Mouse (Mus musculus): ENCODE data around the gene Ormdl3. TPM values are rescaled to one million over a fixed set of nuclear protein-coding genes. Genes with fewer than 3 reads are reported as not detected.

Gene Ormdl3
- polyA plus RNA-seq, 1 experiment = 51.9 TPM

- Histone ChIP-seq H3K27ac (ENCODE audit: insufficient read depth, low read length) (no peak overlapping the region), H3K4me3 (ENCODE audit: insufficient read depth, low read length) (no peak overlapping the region), H3K4me1 (ENCODE audit: control insufficient read depth, insufficient read depth, low read length) (peaks cover 9% of the 10 kb centered on the region; the same call in 1 of the 2 replicates)
- TF ChIP-seq CTCF (IDR thresholded peaks at IDR 0.05; ENCODE audit: borderline replicate concordance, insufficient read depth, low read length) = no peak
- TF ChIP-seq POLR2A (IDR thresholded peaks at IDR 0.05; ENCODE audit: low read depth, low read length) = no peak
Measured at GRCm38 (mm10) chr11:98582030-98582388, 5.2 kb downstream of the Ormdl3 start.

GRCm38 (mm10) chr11:98581286-98582029, 5.7 kb downstream of the Ormdl3 start:
- Histone ChIP-seq H3K27ac (ENCODE audit: insufficient read depth, low read length) (no peak overlapping the region), H3K4me3 (ENCODE audit: insufficient read depth, low read length) (no peak overlapping the region), H3K4me1 (ENCODE audit: control insufficient read depth, insufficient read depth, low read length) (peaks cover 9% of the 10 kb centered on the region; the same call in 1 of the 2 replicates)
- TF ChIP-seq CTCF (IDR thresholded peaks at IDR 0.05; ENCODE audit: borderline replicate concordance, insufficient read depth, low read length) (no peak), POLR2A (IDR thresholded peaks at IDR 0.05; ENCODE audit: low read depth, low read length) (no peak)

GRCm38 (mm10) chr11:98580301-98581121, 6.7 kb downstream of the Ormdl3 start:
- TF ChIP-seq POLR2A (IDR thresholded peaks at IDR 0.05; ENCODE audit: low read depth, low read length) (no peak), CTCF (IDR thresholded peaks at IDR 0.05; ENCODE audit: borderline replicate concordance, insufficient read depth, low read length) (no peak)
- peaks cover 6% of the 10 kb centered on the region; the same call in 1 of the 2 replicates for H3K4me1 ChIP-seq (ENCODE audit: control insufficient read depth, insufficient read depth, low read length)
- no peak overlapping the region for H3K27ac ChIP-seq (ENCODE audit: insufficient read depth, low read length)
- H3K4me3 ChIP-seq (ENCODE audit: insufficient read depth, low read length) = no peak overlapping the region

GRCm38 (mm10) chr11:98577776-98578175, 9.4 kb downstream of the Ormdl3 start:
- Histone ChIP-seq H3K27ac (ENCODE audit: insufficient read depth, low read length) (no peak overlapping the region), H3K4me1 (ENCODE audit: control insufficient read depth, insufficient read depth, low read length) (no peaks in the 10 kb centered on the region), H3K4me3 (ENCODE audit: insufficient read depth, low read length) (no peak overlapping the region)
- TF ChIP-seq CTCF (IDR thresholded peaks at IDR 0.05; ENCODE audit: borderline replicate concordance, insufficient read depth, low read length) (no peak), POLR2A (IDR thresholded peaks at IDR 0.05; ENCODE audit: low read depth, low read length) (no peak)

- Histone ChIP-seq H3K4me3 (ENCODE audit: insufficient read depth, low read length) (no peak overlapping the region), H3K27ac (ENCODE audit: insufficient read depth, low read length) (no peak overlapping the region), H3K4me1 (ENCODE audit: control insufficient read depth, insufficient read depth, low read length) (no peaks in the 10 kb centered on the region)
- TF ChIP-seq CTCF (IDR thresholded peaks at IDR 0.05; ENCODE audit: borderline replicate concordance, insufficient read depth, low read length) (no peak), POLR2A (IDR thresholded peaks at IDR 0.05; ENCODE audit: low read depth, low read length) (no peak)
Measured at GRCm38 (mm10) chr11:98569461-98569860, 17.7 kb downstream of the Ormdl3 start.

- TF ChIP-seq POLR2A (IDR thresholded peaks at IDR 0.05; ENCODE audit: low read depth, low read length) (no peak), CTCF (IDR thresholded peaks at IDR 0.05; ENCODE audit: borderline replicate concordance, insufficient read depth, low read length) (no peak; the same call in 1 of the 2 replicates)
- H3K4me3 ChIP-seq (ENCODE audit: insufficient read depth, low read length) = no peak overlapping the region
- no peak overlapping the region for H3K27ac ChIP-seq (ENCODE audit: insufficient read depth, low read length)
- H3K4me1 ChIP-seq (ENCODE audit: control insufficient read depth, insufficient read depth, low read length) = no peaks in the 10 kb centered on the region
Measured at GRCm38 (mm10) chr11:98568326-98568725, 18.8 kb downstream of the Ormdl3 start.

- no peak overlapping the region for H3K4me3 ChIP-seq (ENCODE audit: insufficient read depth, low read length)
- no peaks in the 10 kb centered on the region for H3K4me1 ChIP-seq (ENCODE audit: control insufficient read depth, insufficient read depth, low read length)
- no peak for TF ChIP-seq POLR2A (IDR thresholded peaks at IDR 0.05; ENCODE audit: low read depth, low read length)
- no peak overlapping the region for H3K27ac ChIP-seq (ENCODE audit: insufficient read depth, low read length)
Measured at GRCm38 (mm10) chr11:98563921-98564414, 23.2 kb downstream of the Ormdl3 start.

GRCm38 (mm10) chr11:98563025-98563424, 24.1 kb downstream of the Ormdl3 start:
- TF ChIP-seq POLR2A (IDR thresholded peaks at IDR 0.05; ENCODE audit: low read depth, low read length) (no peak), CTCF (IDR thresholded peaks at IDR 0.05; ENCODE audit: borderline replicate concordance, insufficient read depth, low read length) (no peak)
- Histone ChIP-seq H3K4me1 (ENCODE audit: control insufficient read depth, insufficient read depth, low read length) (no peaks in the 10 kb centered on the region), H3K27ac (ENCODE audit: insufficient read depth, low read length) (no peak overlapping the region), H3K4me3 (ENCODE audit: insufficient read depth, low read length) (no peak overlapping the region)

- Histone ChIP-seq H3K4me1 (ENCODE audit: control insufficient read depth, insufficient read depth, low read length) (no peaks in the 10 kb centered on the region), H3K4me3 (ENCODE audit: insufficient read depth, low read length) (no peak overlapping the region), H3K27ac (ENCODE audit: insufficient read depth, low read length) (no peak overlapping the region)
- TF ChIP-seq POLR2A (IDR thresholded peaks at IDR 0.05; ENCODE audit: low read depth, low read length) (no peak), CTCF (IDR thresholded peaks at IDR 0.05; ENCODE audit: borderline replicate concordance, insufficient read depth, low read length) (no peak)
Measured at GRCm38 (mm10) chr11:98560942-98561341, 26.2 kb downstream of the Ormdl3 start.

All from embryonic fibroblast, embryonic 13.5 days (primary cell).